Mouse (Mus musculus) hindbrain, embryonic 10.5 days (tissue): ENCODE data around the gene Ifnab. TPM values are rescaled to one million over a fixed set of nuclear protein-coding genes. Genes with fewer than 3 reads are reported as not detected.

Experiments
- DNase-seq: peaks from one replicate; pipeline ENCODE4 v3.0.0-alpha.2; 2017; ENCODE audit warnings: low spot score
- H3K27ac ChIP-seq: fragments of 300-500 bp; sonication (generic); 2 replicates; pipeline ENCODE4 v1.5.1; 2016; ENCODE audit warnings: mild to moderate bottlenecking, moderate library complexity
- H3K27me3 ChIP-seq: fragments of 300-500 bp; sonication (generic); 2 replicates; pipeline ENCODE4 v1.6.1; 2016; ENCODE audit warnings: mild to moderate bottlenecking; ENCODE audit not compliant: poor library complexity, insufficient read depth, severe bottlenecking
- H3K36me3 ChIP-seq: fragments of 300-500 bp; sonication (generic); 2 replicates; pipeline ENCODE4 v1.6.1; 2016; ENCODE audit warnings: mild to moderate bottlenecking, moderate library complexity
- H3K4me1 ChIP-seq: fragments of 300-500 bp; sonication (generic); replicated peaks from 2 replicates; pipeline ENCODE4 v1.6.1; 2016; ENCODE audit warnings: mild to moderate bottlenecking
- H3K4me3 ChIP-seq: fragments of 300-500 bp; sonication (generic); 2 replicates; pipeline ENCODE4 v1.5.1; 2016; ENCODE audit warnings: mild to moderate bottlenecking, moderate library complexity
- H3K9me3 ChIP-seq: fragments of 300-500 bp; sonication (generic); 2 replicates; pipeline ENCODE4 v1.6.1; 2016; ENCODE audit warnings: mild to moderate bottlenecking, moderate library complexity
- WGBS: fragments of 180-500 bp; shearing (Covaris S2); methylation state at CpG from one replicate; pipeline ENCODE4 v1.1.7; 2016; 5-methylcytosine and 5-hydroxymethylcytosine counted together
- polyA plus RNA-seq: library from polyadenylated mRNA; unstranded; fragments of >200 nt; fragmentation: Nextera tagmentation; extraction: Ambion mirVana; gene quantifications from 2 replicates; pipeline ENCODE4 v1.2.1, GENCODE M21; 2016

Ifnab gene
- polyA plus RNA-seq, 1 experiment from 2014 or later: not detected

DNA sequence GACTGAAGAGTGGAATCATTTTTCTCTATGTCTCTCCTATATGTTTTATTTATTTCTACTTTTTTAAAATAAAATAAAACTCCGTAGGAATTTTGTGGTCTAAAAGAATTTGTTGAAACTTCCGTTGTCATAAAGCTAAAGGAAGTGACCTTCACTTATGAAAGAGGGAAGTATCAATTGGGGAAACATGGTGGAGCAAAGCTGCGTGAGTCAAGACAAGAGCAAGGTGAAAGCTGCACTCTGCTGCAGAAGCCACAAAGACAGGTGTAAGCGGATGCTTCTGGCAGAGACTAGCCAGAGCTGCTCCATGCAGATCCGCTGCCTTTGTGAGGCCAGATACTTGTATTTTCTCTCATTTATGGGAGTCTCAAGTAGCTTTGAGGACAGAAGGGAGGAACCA is 7.6 kb upstream of the Ifnab start:
- H3K27me3 ChIP-seq: no peaks in the 10 kb centered on the region
- H3K27ac ChIP-seq: no peak overlapping the region
- WGBS: 87% methylated on average over 5 of the region's 5 CpGs
- H3K9me3 ChIP-seq: no peaks in the 10 kb centered on the region
- H3K4me1 ChIP-seq: no peaks in the 10 kb centered on the region
- no peaks in the 10 kb centered on the region for H3K36me3 ChIP-seq
- H3K4me3 ChIP-seq: no peak overlapping the region
- no peak for DNase-seq

DNA sequence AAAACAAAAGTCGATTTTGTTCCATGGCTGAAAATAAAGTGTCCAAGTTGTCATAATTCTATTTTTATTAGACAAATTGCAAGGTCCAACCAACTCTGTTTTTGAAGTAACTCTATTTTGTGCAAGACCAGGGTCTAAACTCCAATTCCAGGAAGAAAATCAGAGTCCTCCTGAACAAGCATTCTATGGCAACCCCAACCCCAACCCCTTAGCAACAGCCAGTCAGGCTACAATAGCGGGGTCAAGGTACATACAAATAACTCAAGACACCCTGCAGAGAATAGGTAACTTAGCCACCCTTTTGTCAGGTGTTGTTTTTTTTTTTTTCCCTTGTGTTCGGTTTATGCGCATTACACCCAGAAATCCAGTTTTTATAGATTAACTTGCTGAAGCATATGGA is 6.6 kb upstream of the Ifnab start:
- H3K4me3 ChIP-seq: no peak overlapping the region
- H3K9me3 ChIP-seq: no peaks in the 10 kb centered on the region
- DNase-seq: no peak
- no peak overlapping the region for H3K27ac ChIP-seq
- 80% methylated on average over 4 of the region's 4 CpGs for WGBS
- no peaks in the 10 kb centered on the region for H3K36me3 ChIP-seq
- H3K4me1 ChIP-seq: no peaks in the 10 kb centered on the region
- H3K27me3 ChIP-seq: no peaks in the 10 kb centered on the region

GRCm38 (mm10) chr4:88697108-88697507 is 5.9 kb upstream of the Ifnab start:
- no peaks in the 10 kb centered on the region for H3K36me3 ChIP-seq
- no peaks in the 10 kb centered on the region for H3K27me3 ChIP-seq
- H3K4me1 ChIP-seq: no peaks in the 10 kb centered on the region
- no peak overlapping the region for H3K4me3 ChIP-seq
- no peak for DNase-seq
- H3K27ac ChIP-seq: no peak overlapping the region
- H3K9me3 ChIP-seq: no peaks in the 10 kb centered on the region
- 66% methylated on average over 6 of the region's 6 CpGs for WGBS

- Histone ChIP-seq H3K4me3 (no peak overlapping the region), H3K27me3 (no peaks in the 10 kb centered on the region), H3K36me3 (no peaks in the 10 kb centered on the region), H3K9me3 (no peaks in the 10 kb centered on the region), H3K27ac (no peak overlapping the region), H3K4me1 (no peaks in the 10 kb centered on the region)
- WGBS: 22% methylated on average over 3 of the region's 3 CpGs
- peak; percentile 75 for DNase-seq
Observed at GRCm38 (mm10) chr4:88696237-88696884, 5.2 kb upstream of the Ifnab start.

DNA sequence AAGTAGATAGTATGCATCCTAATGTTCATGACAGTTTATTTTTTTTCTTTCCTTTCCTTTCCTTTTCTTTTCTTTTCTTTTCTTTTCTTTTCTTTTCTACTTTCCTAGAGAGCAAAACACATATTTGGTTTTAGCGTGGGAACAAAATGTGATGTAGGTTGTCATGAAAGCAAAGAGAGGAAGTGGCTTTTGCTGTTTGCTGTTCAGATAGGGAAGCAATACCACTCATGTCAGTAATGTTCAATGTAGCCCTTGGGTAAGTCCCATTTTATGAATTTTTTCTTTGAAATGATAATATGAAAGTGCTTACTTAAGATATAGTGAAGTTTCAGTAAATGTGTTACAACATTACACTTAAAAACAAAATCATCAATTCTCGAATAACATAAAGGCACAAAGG is 2.2 kb upstream of the Ifnab start:
- Histone ChIP-seq H3K4me1 (no peaks in the 10 kb centered on the region), H3K27ac (no peak overlapping the region), H3K9me3 (no peaks in the 10 kb centered on the region), H3K36me3 (no peaks in the 10 kb centered on the region), H3K4me3 (no peak overlapping the region), H3K27me3 (no peaks in the 10 kb centered on the region)
- no peak for DNase-seq
- 86% methylated on average over 2 of the region's 2 CpGs for WGBS

DNA sequence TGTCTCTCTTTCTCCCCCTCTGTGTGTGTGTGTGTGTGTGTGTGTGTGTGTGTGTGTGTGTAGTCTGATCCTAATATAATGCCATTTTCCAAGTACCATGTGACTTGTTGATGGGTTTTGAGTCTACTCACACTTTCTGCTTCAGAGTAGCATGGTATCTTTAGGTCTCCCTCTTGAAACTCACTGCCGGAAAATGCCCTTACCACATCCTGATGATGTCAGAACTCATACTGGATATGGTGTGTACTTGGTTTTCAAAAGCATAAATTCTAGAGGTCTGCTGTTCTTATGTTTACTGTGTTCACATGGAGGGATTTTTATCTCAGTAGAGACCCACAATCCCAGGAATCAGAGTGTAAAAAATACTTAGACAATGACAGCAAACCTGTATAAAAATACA is 1.4 kb upstream of the Ifnab start:
- no peak for DNase-seq
- H3K9me3 ChIP-seq: no peaks in the 10 kb centered on the region
- no peak overlapping the region for H3K4me3 ChIP-seq
- no peak overlapping the region for H3K27ac ChIP-seq
- H3K27me3 ChIP-seq: no peaks in the 10 kb centered on the region
- 95% methylated on average over 1 of the region's 1 CpGs for WGBS
- no peaks in the 10 kb centered on the region for H3K4me1 ChIP-seq
- H3K36me3 ChIP-seq: no peaks in the 10 kb centered on the region

GRCm38 (mm10) chr4:88683812-88684211 is 7.3 kb downstream of the Ifnab start, which contains the start of gene Ifna2:
Gene Ifna2, minus strand, starts transcription at chr4:88683912.
- Histone ChIP-seq H3K9me3 (no peaks in the 10 kb centered on the region), H3K27ac (no peak within 1 kb of the TSS), H3K4me1 (no peaks in the 10 kb centered on the region), H3K36me3 (no peaks in the 10 kb centered on the region), H3K27me3 (no peaks in the 10 kb centered on the region), H3K4me3 (no peak within 1 kb of the TSS)
- WGBS: 90% methylated on average over 1 of the region's 1 CpGs
- DNase-seq: no peak

DNA sequence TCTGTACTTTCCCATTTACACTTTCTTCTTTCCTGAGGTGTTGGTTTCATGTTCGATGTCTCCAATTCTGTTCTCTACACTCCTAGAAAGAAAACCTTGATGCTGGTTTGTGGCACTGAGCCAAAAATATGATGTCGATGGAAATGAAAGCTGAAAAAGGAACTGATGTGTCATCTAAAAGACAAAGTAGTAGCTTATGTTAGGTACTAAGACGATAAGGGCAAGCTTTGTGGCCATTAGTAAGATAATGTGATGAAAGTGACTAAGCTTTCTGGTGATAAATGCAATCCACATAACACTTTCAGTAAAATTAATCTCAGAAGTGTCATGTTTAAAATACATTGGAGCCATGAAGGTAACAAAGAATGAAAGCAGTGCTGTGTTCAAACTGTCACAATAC is 9.8 kb downstream of the Ifnab start:
- no peaks in the 10 kb centered on the region for H3K4me1 ChIP-seq
- H3K27me3 ChIP-seq: no peaks in the 10 kb centered on the region
- WGBS: 87% methylated on average over 3 of the region's 3 CpGs

GRCm38 (mm10) chr4:88680362-88680761 is 10.8 kb downstream of the Ifnab start:
- Histone ChIP-seq H3K36me3 (no peaks in the 10 kb centered on the region), H3K27ac (no peak overlapping the region), H3K4me3 (no peak overlapping the region), H3K9me3 (no peaks in the 10 kb centered on the region), H3K4me1 (no peaks in the 10 kb centered on the region), H3K27me3 (no peaks in the 10 kb centered on the region)
- 56% methylated on average over 8 of the region's 8 CpGs for WGBS
- no peak for DNase-seq

More for the DNA sequence above, 9.8 kb downstream of the Ifnab start:
- no peak overlapping the region for H3K4me3 ChIP-seq
- H3K9me3 ChIP-seq: no peaks in the 10 kb centered on the region
- no peak overlapping the region for H3K27ac ChIP-seq
- no peaks in the 10 kb centered on the region for H3K36me3 ChIP-seq
- no peak for DNase-seq

- Histone ChIP-seq H3K36me3 (no peaks in the 10 kb centered on the region), H3K9me3 (no peaks in the 10 kb centered on the region), H3K27ac (no peak within 1 kb of the TSS), H3K4me1 (no peaks in the 10 kb centered on the region), H3K27me3 (no peaks in the 10 kb centered on the region), H3K4me3 (no peak within 1 kb of the TSS)
- DNase-seq: no peak
- 79% methylated on average over 1 of the region's 1 CpGs for WGBS
Observed at GRCm38 (mm10) chr4:88676824-88677223, 14.3 kb downstream of the Ifnab start, which contains the start of gene Ifna16. Gene Ifna16, minus strand, starts transcription at chr4:88676924.

- Histone ChIP-seq H3K4me3 (no peak overlapping the region), H3K27ac (no peak overlapping the region), H3K27me3 (no peaks in the 10 kb centered on the region), H3K4me1 (no peaks in the 10 kb centered on the region), H3K36me3 (no peaks in the 10 kb centered on the region), H3K9me3 (0 out of 2 replicates have a peak, but pooled peaks cover 3% of the 10 kb centered on the region)
- WGBS: 59% methylated on average over 1 of the region's 1 CpGs
- DNase-seq: no peak
Observed at GRCm38 (mm10) chr4:88655461-88655860, 35.7 kb downstream of the Ifnab start.

GRCm38 (mm10) chr4:88653644-88654043 is 37.5 kb downstream of the Ifnab start:
- no peaks in the 10 kb centered on the region for H3K4me1 ChIP-seq
- no peaks in the 10 kb centered on the region for H3K27me3 ChIP-seq
- 0 out of 2 replicates have a peak, but pooled peaks cover 3% of the 10 kb centered on the region for H3K9me3 ChIP-seq
- H3K27ac ChIP-seq: no peak overlapping the region
- WGBS: 78% methylated on average over 3 of the region's 3 CpGs
- no peak for DNase-seq
- no peak overlapping the region for H3K4me3 ChIP-seq
- H3K36me3 ChIP-seq: no peaks in the 10 kb centered on the region

GRCm38 (mm10) chr4:88644359-88644758 is 46.8 kb downstream of the Ifnab start, which contains the start of gene Ifna13:
Gene Ifna13, minus strand, starts transcription at chr4:88644459.
- no peak within 1 kb of the TSS for H3K27ac ChIP-seq
- no peaks in the 10 kb centered on the region for H3K27me3 ChIP-seq
- H3K36me3 ChIP-seq: no peaks in the 10 kb centered on the region
- H3K4me1 ChIP-seq: no peaks in the 10 kb centered on the region
- H3K9me3 ChIP-seq: no peaks in the 10 kb centered on the region
- no peak within 1 kb of the TSS for H3K4me3 ChIP-seq
- WGBS: 67% methylated on average over 2 of the region's 2 CpGs
- DNase-seq: no peak

GRCm38 (mm10) chr4:88642526-88642925 is 48.6 kb downstream of the Ifnab start:
- Histone ChIP-seq H3K4me3 (no peak overlapping the region), H3K9me3 (no peaks in the 10 kb centered on the region), H3K36me3 (no peaks in the 10 kb centered on the region), H3K27me3 (no peaks in the 10 kb centered on the region), H3K27ac (no peak overlapping the region), H3K4me1 (no peaks in the 10 kb centered on the region)
- no peak for DNase-seq
- 37% methylated on average over 2 of the region's 2 CpGs for WGBS
